Mouse (Mus musculus) lung, postnatal 14 days (tissue): Measurements from ENCODE around the gene Tmem63b.

Source experiments
- DNase-seq: peaks from one replicate; pipeline ENCODE4 v3.0.0; 2021

The Tmem63b gene

DNA sequence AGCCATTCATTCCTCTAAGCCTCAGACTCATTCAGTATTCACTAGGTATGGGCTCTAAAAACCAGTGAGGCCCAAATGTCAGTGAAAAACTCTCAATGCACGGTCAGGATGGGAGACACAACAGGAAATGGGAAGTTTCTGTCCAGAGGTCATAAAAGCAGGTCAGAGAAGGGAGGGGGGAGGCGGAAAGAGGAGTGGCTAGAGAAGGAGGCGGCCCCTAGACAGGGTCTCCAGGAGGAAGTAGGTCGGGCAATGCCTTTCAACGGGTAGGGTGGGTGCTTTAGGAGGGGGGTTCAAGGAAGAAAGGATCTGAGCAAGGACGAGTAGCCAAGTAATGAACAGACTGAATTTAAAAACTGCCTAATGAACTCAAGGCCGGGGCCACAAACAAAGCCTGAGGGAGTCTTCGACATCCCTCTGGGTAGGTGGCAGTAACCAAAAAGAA, 67.7 kb downstream of the Tmem63b start:
- peak; percentile 54 for DNase-seq

DNA sequence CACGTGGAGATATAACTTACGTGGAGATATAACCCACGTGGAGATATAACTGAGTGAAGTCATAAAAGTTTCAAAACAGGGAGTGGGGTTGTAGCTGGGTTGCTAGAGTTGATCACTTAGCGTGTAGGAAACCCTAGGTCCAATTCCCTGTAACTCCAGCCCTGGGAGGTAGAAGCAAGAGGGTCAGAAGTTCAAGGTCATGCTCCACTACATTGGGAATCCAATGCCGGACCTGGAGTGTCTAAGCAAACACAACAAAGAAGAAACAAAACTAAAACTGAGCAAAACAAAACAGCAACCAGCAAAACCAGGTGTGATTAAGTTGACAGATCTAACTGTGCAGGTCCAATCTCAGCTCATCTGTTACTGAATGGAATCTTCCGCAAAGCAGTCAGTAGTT, 69.0 kb downstream of the Tmem63b start:
- no peak for DNase-seq

DNA sequence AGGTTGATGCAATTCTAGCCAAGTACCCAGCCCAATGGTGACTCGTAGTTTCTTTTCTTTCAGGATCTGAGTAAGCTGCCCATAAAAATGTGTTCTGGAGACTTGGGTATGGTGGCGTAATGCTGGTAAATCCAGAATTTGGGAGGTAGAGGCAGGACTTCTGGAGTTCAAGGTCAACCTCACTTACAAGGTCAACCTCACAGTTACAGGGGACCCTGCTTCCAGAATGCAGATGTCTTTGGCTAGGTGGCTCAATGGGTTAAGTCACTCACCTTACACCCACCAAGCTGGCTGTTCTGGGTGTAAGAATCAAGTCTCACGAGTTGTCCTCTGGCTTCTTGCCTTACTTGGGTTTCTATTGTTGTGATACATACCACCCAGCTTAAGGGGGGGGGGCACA, 70.0 kb downstream of the Tmem63b start:
- no peak for DNase-seq

DNA sequence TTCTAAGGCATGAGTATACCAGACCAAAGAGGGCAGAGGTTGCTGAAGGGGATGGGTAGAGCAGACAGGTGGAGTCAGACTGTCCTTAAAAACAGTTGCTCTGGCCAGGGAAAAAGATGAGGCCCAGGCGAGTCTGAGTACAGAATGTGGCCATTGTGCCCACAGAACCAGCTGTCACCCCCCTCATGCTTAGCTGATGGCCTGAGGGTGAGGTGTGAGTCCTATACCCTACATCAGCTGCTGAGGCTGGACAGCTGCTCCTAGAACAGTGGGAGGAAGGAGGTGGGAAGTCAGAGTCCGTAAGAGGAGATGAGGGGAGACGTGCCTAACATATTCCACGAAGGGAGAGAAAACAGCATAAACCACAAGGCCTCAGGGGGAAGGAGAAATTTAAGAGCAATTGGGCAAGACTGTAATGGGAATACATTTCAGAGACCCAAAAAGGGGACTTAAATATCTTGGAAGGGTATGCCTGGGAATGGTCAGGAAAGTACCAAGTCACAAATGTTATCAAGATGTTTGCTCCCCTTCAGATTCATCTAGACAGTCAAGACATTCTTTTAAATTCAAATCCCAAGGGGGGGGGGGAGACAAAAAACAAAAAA, 70.6 kb downstream of the Tmem63b start:
- DNase-seq, result no peak

DNA sequence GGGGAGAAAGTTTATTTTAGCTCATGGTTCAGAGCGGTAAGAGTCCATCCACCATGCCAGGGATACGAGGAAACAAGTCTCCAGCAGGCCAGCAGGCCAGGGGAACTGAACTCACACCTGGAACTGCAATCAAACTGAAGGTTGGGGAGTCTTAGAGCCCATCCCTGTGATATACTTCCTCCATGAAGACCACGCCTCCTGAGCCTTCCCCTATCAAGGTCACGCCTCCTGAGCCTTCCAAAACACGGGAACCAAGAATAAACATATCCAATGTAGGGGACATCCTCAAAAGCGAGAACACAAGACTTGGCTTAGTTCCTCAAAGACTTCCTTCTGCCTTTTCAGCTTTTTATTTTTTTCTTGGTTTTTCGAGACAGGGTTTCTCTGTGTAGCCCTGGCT, 73.8 kb downstream of the Tmem63b start:
- DNase-seq, result no peak

DNA sequence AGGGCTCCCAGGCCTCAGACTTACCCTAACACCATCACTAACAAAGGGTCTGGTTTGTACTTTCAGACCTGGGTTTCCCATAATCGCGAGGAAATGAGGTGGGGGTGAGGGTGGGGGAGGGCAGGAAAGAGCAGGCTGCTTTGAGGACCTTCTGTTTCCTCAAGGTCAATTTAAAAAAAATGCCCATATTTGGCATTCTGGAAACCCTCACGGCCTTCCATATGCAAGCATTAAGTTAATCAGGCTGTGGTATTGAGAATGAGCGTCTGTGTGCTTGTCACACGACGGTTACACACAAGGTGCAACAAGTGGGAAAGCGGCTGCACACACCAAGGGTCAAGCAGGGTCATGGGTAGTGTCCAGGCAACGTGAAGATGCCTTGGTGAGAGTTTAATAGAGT, 74.7 kb downstream of the Tmem63b start:
- no peak for DNase-seq
